Mouse (Mus musculus) testis, adult 2 months (tissue): Measurements from ENCODE around the gene Strip2. TPM values are rescaled to one million over a fixed set of nuclear protein-coding genes. Genes with fewer than 3 reads are reported as not detected.
A peak's percentile ranks its signal among the peaks of the same experiment; 100 is the strongest.

ENCODE experiments used
- H3K27ac ChIP-seq: fragments of 200-500 bp; 2 replicates; pipeline ENCODE4 v1.5.1; 2012; ENCODE audit warnings: low read depth, low read length; ENCODE audit not compliant: control insufficient read depth, insufficient read depth
- H3K27me3 ChIP-seq: fragments of 200-500 bp; 2 replicates; pipeline ENCODE4 v1.6.1; 2012; ENCODE audit warnings: mild to moderate bottlenecking, low read length, moderate library complexity; ENCODE audit not compliant: control insufficient read depth, insufficient read depth
- H3K36me3 ChIP-seq: fragments of 200-500 bp; 2 replicates; pipeline ENCODE4 v1.6.1; 2012; ENCODE audit warnings: mild to moderate bottlenecking, low read length; ENCODE audit not compliant: control insufficient read depth, insufficient read depth
- H3K4me1 ChIP-seq: fragments of 200-500 bp; 2 replicates; pipeline ENCODE4 v1.6.1; 2012; ENCODE audit warnings: low read length; ENCODE audit not compliant: control insufficient read depth, insufficient read depth
- H3K4me3 ChIP-seq: fragments of 200-500 bp; 2 replicates; pipeline ENCODE4 v1.5.1; 2012; ENCODE audit warnings: low read depth, mild to moderate bottlenecking, low read length, moderate library complexity, mixed read lengths; ENCODE audit not compliant: control insufficient read depth
- CTCF ChIP-seq: fragments of 200-500 bp; IDR thresholded peaks from 2 replicates; pipeline ENCODE4 v1.5.1; 2012; ENCODE audit warnings: low read depth, mild to moderate bottlenecking, inconsistent platforms, low read length, moderate library complexity; ENCODE audit not compliant: control insufficient read depth, insufficient read depth, insufficient replicate concordance
- POLR2A ChIP-seq: fragments of 200-500 bp; IDR thresholded peaks from 2 replicates; pipeline ENCODE4 v1.6.1; 2012; ENCODE audit warnings: low read depth, mild to moderate bottlenecking, inconsistent platforms, low read length, moderate library complexity; ENCODE audit not compliant: control insufficient read depth
- polyA plus RNA-seq: library from polyadenylated mRNA; depleted of rRNA; stranded (reverse); fragments of >200 nt; gene quantifications from 2 replicates; pipeline ENCODE4 v1.2.3, GENCODE M21; 2012; rRNA removed

Strip2 gene
- polyA plus RNA-seq, result 7.4 and 9.0 TPM in 2 replicates

- Histone ChIP-seq H3K4me1 (peaks cover 2% of the 10 kb centered on the region), H3K27me3 (no peaks in the 10 kb centered on the region), H3K36me3 (no peaks in the 10 kb centered on the region), H3K4me3 (peak within 1 kb of the TSS; percentile 93), H3K27ac (peak within 1 kb of the TSS; percentile 93)
- peak; percentile 86 for TF ChIP-seq POLR2A
- TF ChIP-seq CTCF, result no peak
Measured at GRCm38 (mm10) chr6:29916530-29917382, at the start of gene Strip2. Strip2 (plus strand) TSS chr6:29917012.

GRCm38 (mm10) chr6:29868341-29868895 lies 48.4 kb upstream of the Strip2 start:
- H3K4me1 ChIP-seq, result no peaks in the 10 kb centered on the region; the same call in 1 of the 2 replicates
- TF ChIP-seq CTCF, result no peak
- TF ChIP-seq POLR2A, result no peak
- no peak overlapping the region for H3K27ac ChIP-seq
- no peak overlapping the region for H3K4me3 ChIP-seq
- H3K27me3 ChIP-seq, result no peaks in the 10 kb centered on the region
- H3K36me3 ChIP-seq, result peaks cover 1% of the 10 kb centered on the region; the same call in 1 of the 2 replicates

- Histone ChIP-seq H3K4me1 (no peaks in the 10 kb centered on the region), H3K27ac (no peak overlapping the region), H3K27me3 (no peaks in the 10 kb centered on the region), H3K36me3 (0 out of 2 replicates have a peak, but pooled peaks cover 1% of the 10 kb centered on the region), H3K4me3 (no peak overlapping the region)
- no peak for TF ChIP-seq CTCF
- TF ChIP-seq POLR2A, result no peak
Measured at GRCm38 (mm10) chr6:29873654-29874053, 43.2 kb upstream of the Strip2 start.

- TF ChIP-seq CTCF (no peak), POLR2A (no peak)
- H3K4me3 ChIP-seq, result no peak overlapping the region
- no peak overlapping the region for H3K27ac ChIP-seq
- H3K4me1 ChIP-seq, result no peaks in the 10 kb centered on the region
- no peaks in the 10 kb centered on the region for H3K27me3 ChIP-seq
- H3K36me3 ChIP-seq, result 0 out of 2 replicates have a peak, but pooled peaks cover 1% of the 10 kb centered on the region
Measured at GRCm38 (mm10) chr6:29875576-29875975, 41.2 kb upstream of the Strip2 start.

GRCm38 (mm10) chr6:29876782-29877181 lies 40.0 kb upstream of the Strip2 start:
- TF ChIP-seq POLR2A, result no peak
- no peak for TF ChIP-seq CTCF
- Histone ChIP-seq H3K4me1 (no peaks in the 10 kb centered on the region), H3K4me3 (no peak overlapping the region), H3K36me3 (no peaks in the 10 kb centered on the region), H3K27ac (no peak overlapping the region), H3K27me3 (no peaks in the 10 kb centered on the region)

- H3K4me1 ChIP-seq, result no peaks in the 10 kb centered on the region
- TF ChIP-seq POLR2A (no peak), CTCF (no peak)
- H3K4me3 ChIP-seq, result no peak overlapping the region
- H3K27me3 ChIP-seq, result no peaks in the 10 kb centered on the region
- H3K36me3 ChIP-seq, result no peaks in the 10 kb centered on the region
- H3K27ac ChIP-seq, result no peak overlapping the region
Measured at GRCm38 (mm10) chr6:29879579-29879978, 37.2 kb upstream of the Strip2 start.

GRCm38 (mm10) chr6:29880796-29881195 lies 36.0 kb upstream of the Strip2 start:
- Histone ChIP-seq H3K4me1 (no peaks in the 10 kb centered on the region), H3K4me3 (no peak overlapping the region), H3K27ac (no peak overlapping the region), H3K36me3 (no peaks in the 10 kb centered on the region), H3K27me3 (no peaks in the 10 kb centered on the region)
- TF ChIP-seq CTCF (no peak), POLR2A (no peak)
